Mouse (Mus musculus): ENCODE measurements around the gene Hist1h2bf.
"Not testable (repeated sequence)": the region's sequence is repeated elsewhere in the genome, so short reads cannot be mapped to it uniquely, and the experiment has no call there.

The Hist1h2bf gene

DNA sequence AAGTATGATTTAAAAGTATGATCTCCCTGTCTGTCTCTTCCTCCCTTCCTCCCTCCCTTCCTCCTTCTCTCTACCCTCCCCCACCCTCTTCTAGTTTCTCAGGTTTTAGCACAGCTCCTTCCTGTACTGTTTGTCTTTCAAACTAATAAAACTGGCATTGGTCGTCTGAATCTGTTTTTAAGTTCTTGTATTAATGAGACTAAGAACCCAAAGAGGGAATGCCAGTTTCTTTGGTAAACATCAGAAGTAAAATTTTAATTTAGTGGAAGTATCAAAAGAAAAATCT, 12.9 kb upstream of the Hist1h2bf start:
- DNase-seq (ENCODE audit: low read depth, low spot score), result peak; percentile 27

DNA sequence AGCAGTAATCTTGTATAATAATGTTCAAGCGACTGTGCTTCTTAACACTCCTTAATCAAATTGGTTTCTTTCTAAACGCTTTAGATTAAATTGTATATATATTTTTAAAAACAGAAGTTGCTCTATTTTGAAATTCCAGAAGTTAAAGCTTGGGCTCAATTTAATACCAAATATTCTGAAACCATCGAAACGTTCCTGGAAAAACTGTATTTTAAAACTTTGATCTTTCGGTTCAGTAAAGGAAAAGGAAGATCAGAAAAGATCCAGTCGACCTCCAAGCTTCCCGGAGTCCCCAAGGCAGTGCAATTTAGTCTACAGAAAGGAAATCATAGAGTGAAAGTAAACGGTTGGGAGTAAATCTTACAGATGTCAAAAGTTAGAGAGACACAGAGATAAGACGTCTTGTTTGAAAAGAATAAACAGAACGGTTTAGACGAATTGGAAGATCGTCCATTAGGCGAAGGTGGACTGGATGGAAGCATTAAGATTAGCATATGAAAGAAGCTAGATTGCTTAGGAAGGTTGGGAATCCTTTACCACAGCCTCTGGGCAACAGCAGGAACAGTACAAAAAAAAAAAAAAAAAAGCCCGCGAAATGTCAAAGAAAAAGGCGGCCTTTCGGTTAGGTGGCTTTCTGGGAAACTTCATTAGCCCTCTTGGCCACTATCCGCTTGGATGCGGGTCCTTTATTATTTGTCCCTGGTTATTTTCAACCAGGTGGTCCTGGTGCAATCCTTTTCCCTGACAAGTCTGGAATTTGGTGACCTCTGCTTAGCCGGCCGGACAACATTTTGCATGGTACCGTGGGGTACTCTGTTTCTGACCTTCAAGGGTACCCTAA, 12.3 kb upstream of the Hist1h2bf start:
- peak; percentile 56 for DNase-seq (ENCODE audit: low read depth, low spot score)

DNA sequence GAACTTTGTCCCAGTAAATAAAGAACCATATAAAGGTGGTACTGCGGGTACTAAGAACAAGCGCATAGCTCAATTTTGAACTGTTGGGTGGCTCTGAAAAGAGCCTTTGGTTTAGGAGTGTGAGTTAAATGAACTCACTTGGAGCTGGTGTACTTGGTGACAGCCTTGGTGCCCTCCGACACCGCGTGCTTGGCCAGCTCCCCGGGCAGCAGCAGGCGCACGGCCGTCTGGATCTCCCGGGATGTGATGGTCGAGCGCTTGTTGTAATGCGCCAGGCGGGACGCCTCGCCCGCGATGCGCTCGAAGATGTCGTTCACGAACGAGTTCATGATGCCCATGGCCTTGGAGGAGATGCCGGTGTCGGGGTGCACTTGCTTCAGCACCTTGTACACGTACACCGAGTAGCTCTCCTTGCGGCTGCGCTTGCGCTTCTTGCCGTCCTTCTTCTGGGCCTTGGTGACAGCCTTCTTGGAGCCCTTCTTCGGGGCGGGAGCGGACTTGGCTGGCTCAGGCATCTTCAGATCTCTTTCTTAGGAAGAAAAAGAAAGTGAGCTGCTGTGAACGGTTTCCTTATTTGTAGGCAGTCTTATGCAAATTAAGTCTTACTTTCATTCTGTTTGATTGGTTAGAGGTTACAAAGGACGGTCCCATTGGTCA, 11.6 kb upstream of the Hist1h2bf start:
- DNase-seq (ENCODE audit: low read depth, low spot score), result peak; percentile 94

DNA sequence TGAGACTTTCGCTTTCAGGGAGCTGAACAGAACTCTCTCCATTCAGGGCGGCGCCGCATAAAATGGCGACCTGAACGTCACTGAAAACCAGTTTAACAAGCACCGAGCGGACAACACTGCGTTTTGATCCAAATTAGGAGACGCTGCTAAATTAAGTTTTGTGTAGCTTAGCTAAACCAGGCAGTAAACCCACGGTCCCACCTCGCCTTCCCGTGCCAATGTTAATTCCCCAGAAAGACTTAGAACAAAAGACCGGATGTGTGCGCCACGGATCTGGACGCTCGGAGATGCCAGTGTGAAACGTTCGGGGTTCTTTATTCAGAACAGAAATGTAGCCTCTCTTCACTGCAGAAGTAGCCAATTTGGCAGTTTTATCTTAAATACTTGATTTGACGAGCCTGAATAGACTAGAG, 11.0 kb upstream of the Hist1h2bf start:
- peak; percentile 81 for DNase-seq (ENCODE audit: low read depth, low spot score)

DNA sequence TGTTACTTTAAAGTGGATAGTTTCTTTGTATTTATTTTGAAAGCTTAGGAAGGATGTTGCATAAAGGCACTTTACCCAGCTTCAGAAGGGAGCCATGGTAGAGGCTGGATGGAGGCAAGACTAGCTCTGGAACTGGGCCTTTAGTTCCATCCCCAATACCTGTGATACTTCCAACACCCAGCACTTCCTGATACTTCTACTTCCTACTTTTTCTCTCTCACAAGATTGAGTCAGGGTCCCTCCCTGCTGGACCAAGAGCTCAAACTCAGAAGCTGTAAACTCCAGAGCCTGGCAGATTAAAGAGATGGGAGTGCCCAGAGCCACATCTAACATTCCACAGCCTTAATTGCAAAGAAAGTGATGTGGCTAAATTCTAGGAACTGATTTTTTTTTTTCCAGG, 10.3 kb upstream of the Hist1h2bf start:
- DNase-seq (ENCODE audit: low read depth, low spot score), result peak; percentile 75

DNA sequence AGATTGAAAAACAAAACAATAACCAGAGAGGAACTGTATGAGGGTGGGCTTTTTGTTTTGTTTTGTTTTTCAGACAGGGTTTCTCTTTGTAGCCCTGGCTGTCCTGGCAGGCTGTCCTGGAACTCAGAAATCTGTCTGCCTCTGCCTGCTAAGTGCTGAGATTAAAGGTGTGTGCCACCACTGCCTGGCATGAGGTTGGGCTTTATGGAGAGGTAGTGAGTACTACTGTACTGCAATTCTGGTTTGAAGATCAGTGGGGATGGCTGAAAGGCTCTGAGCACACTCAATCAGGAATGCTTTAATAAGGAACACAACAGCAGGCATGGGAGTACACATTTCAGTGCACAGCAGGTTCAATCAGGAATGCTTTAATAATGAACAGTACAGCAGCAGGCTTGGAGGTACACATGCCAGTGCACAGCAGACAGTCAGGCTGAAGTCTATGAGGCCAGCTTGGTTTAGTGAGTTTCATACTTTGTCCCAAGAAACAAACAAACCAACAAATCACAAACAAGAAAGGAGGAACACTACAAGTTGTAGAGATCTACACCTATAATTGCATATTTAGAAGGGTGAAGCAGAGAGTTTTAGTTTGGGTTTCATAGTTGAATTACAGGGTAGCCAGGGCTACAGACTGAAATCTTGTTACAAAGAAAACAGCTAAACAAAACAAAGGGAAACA, 9.5 kb upstream of the Hist1h2bf start:
- DNase-seq (ENCODE audit: low read depth, low spot score), result peak; percentile 48

DNA sequence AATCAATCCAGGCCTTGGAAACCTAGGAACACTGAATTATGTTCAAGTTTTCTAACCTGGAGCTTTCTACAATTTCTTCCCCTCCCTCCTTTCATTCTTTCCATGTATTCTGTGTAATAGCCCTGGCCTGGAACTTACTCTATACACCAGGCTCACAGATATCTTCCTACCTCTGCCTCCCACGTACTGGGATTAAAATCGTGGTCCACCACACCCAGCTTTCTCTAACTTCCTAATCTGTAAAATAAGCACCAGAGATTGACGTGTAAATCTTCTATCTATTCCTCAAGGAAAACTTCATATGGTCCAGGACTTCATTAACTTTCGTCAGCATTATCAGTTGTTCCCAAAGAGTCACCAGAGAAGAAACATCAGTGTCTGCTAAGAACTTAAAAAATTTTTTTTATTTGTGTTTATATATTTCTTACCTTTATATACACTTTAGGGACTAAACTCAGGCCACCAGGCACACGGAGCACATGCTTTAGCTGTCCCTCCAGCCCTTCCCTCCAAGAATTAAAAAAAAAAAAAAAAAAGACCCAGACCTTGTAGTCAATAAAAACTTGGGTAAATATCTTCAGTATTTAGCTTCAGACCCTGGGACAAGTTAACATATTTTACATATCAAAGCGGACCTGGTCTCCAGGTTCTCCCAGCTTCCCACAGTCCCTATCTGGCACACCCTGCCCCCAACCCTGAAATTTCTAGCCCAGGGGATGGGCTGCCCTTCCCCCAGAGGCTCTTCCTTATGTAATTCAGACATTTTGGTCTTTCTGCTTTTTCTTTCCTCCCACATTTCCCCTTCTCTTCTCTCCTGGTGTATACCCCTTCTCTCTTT, 8.4 kb upstream of the Hist1h2bf start:
- DNase-seq (ENCODE audit: low read depth, low spot score), result peak; percentile 75

DNA sequence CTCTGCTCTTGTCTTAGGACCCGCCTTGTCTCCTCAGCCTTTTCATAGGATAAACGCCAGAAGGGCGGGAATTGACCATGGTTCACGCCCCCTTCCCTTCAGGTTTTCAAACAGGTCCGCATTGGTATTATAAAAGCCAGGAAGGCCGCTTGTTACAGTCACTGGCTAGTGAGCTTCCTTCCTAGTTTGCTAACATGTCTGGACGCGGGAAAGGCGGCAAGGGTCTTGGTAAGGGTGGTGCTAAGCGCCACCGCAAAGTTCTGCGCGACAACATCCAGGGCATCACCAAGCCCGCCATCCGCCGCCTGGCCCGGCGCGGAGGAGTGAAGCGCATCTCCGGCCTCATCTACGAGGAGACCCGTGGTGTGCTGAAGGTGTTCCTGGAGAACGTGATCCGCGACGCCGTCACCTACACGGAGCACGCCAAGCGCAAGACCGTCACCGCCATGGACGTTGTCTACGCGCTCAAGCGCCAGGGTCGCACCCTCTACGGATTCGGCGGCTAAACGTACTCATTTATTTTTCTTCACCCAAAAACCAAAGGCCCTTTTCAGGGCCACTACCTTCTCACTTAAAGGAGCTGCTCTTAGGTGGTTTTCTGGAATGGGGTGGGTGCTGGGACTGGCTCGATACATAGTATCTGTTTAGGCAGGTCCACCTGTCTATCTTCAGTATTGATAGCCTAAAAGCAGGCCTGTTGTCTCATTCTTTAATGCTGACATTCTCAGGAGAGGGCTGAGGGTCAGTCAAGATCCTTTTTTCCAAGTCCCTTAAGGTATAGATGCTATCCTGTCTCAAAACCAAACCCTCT, 7.6 kb upstream of the Hist1h2bf start, which contains the start of gene Hist1h4d:
Gene Hist1h4d (plus strand): TSS at position 191 of the 811 bp plus-strand sequence.
- DNase-seq (ENCODE audit: low read depth, low spot score), result peak; percentile 97

DNA sequence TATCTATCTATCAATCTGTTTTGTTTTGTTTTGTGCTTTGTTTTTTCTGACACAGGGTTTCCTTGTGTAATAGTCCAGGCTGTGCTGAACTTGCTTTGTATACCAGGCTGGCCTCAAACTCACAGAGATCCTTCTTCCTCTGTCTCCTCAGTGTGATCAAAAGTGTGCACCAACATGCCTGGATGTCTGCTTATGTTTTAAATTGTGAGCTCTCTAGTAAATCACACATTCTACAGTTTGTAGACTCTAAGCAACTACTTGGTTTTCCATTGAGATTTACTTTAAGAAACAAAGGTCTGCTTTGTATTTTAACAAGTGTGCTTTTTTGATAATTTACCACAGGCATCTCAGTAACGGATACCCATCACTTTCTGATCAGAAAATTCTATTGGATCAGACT, 3.8 kb upstream of the Hist1h2bf start:
- no peak for DNase-seq (ENCODE audit: low read depth, low spot score)

DNA sequence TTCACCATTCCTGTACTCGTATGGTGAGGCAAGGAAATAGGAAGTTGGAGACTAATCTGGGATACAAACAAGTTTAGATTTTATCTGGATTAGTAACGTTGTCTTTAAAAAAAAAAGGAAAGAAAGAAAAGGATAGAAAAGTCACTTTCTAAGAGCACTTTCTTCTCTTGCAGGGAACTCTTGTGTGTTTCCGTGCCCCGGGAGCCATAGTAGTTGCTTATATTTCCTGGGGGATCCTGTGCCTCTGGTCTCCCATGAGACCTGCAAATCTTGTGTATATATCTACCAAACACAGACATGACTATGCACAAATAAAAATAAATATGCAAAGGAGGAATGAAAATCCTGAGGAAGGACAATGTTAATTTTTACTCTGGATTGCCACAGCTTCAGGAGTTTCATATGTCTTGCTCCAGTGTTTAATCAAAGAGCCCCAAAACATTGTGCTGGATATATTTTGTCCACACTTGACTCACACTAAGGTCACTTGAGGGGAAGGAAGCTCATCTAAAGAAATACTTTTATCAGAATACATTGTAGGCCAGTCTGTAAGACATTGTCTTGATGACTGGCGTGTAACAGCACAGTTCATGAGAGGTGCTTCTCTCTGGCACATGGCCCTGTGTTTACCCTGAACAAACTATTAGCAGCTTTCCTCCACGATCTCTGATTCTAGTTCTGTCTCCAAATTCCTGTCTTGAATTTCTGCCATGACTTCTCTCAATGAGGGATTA, 3.1 kb upstream of the Hist1h2bf start:
- no peak for DNase-seq (ENCODE audit: low read depth, low spot score)

DNA sequence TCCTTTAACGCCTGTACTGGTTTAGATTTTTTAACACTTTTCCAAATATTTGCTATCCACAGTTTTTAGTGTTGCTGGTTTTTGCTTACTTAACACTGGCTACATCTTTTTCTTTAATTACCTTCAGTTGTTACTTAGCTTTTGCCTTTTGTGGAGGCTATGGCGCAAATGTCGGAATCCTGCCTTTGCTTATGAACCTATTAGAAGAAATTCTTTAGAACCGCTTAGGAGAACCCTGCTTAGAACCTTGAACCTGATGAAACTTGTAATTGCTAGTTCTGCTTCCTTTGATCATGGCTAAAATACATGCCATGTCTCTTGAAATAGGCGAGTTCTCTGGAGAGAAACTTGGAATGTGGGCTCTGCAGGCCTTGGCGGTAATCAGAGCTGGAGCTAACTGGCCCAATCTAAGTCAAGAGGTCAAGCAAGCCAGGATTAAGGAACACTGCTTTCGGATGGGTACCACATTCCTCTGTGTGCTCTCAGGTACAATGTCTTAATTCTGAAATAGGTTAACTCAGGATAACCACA, 2.4 kb upstream of the Hist1h2bf start:
- DNase-seq (ENCODE audit: low read depth, low spot score), result peak; percentile 67

DNA sequence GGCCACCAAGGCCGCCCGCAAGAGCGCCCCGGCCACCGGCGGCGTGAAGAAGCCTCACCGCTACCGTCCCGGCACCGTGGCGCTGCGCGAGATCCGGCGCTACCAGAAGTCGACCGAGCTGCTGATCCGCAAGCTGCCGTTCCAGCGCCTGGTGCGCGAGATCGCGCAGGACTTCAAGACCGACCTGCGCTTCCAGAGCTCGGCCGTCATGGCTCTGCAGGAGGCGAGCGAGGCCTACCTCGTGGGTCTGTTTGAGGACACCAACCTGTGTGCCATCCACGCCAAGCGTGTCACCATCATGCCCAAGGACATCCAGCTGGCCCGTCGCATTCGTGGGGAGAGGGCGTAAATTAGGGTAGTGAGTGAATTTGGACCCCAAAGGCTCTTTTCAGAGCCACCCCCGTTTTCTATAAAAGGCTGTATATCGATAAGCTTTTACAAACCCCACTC, 1.9 kb upstream of the Hist1h2bf start:
- not testable (repeated sequence) for DNase-seq (ENCODE audit: low read depth, low spot score)

DNA sequence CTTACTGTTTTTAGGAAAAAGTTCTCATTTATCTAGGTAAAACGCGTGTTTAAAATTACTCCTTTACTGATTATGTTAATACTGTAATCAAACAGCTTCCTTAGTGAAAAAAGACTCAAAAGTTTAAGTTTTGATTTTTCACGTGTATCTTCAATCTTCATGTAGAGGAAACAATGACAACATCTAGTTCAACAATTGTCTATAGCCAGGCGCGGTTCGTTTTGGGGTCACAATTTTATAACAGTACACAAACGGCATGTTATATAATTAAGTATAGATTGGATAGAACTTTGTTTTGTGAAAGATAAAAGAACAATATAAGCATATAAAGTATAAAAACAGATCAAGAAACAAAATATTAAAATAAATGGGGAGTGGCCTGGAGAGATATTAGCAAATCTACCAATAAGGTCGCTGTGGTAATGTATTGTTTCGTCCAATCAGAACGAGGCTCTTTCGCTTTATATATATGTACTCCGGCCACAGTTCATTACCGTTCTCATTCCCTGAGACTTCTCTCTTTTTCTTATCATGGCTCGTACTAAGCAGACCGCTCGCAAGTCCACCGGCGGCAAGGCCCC, 1.4 kb upstream of the Hist1h2bf start, which contains the start of gene Hist1h3d:
Gene Hist1h3d (plus strand): TSS at position 493 of the 581 bp plus-strand sequence.
- peak; percentile 90 for DNase-seq (ENCODE audit: low read depth, low spot score)

DNA sequence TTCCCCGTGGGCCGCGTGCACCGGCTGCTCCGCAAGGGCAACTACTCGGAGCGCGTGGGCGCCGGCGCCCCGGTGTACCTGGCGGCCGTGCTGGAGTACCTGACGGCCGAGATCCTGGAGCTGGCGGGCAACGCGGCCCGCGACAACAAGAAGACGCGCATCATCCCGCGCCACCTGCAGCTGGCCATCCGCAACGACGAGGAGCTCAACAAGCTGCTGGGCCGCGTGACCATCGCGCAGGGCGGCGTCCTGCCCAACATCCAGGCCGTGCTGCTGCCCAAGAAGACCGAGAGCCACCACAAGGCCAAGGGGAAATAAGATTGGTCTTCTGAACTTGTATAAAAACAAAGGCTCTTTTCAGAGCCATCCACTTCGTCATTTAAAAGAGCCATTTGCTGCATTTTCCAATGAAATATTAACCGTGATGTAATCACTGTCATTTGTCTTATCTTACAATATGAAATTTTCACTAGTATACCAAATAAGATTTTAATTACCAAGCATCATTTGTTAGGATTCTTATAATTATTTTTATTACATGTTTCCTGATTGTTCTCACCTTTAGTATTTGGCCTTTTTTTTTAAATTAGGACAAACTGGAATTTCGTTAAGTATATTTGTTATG, 662 bp upstream of the Hist1h2bf start:
- peak; percentile 20 for DNase-seq (ENCODE audit: low read depth, low spot score)

DNA sequence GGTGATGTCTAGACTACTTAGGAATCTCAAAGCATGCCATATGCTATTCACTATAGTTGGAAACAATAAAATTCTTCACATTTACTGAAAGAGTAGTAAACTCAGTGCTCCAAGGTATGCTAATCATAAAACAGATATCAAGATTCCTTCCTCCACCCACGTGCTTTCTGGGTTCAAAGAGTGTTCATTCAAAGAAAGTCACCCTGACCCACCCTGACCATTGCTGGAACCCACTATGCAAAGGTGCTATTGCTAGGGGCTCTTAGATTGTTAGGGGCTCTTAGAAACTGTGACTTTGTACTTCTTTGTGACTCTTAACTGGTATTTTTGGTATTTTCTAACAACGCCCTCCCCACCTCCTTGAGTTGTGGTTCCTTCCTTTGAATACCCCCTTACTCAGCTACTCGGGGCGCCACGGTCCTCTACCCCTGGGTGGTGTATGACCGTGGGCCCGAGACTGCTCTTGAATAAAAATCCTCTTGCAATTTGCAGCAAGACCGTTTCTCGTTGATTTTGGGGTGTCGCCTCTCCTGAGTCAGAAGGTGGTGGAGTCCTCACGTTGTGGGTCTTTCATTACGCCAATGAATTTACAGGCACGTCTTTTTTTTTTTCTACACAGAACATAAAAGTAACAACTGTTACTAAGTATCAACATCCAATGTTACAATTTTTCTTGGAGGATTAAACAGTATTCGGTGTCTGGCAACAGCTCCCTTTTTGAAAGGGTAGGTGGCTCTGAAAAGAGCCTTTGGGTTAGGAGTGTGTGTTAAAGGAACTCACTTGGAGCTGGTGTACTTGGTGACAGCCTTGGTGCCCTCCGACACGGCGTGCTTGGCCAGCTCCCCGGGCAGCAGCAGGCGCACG, 730 bp downstream of the Hist1h2bf start:
- DNase-seq (ENCODE audit: low read depth, low spot score), result peak; percentile 26

DNA sequence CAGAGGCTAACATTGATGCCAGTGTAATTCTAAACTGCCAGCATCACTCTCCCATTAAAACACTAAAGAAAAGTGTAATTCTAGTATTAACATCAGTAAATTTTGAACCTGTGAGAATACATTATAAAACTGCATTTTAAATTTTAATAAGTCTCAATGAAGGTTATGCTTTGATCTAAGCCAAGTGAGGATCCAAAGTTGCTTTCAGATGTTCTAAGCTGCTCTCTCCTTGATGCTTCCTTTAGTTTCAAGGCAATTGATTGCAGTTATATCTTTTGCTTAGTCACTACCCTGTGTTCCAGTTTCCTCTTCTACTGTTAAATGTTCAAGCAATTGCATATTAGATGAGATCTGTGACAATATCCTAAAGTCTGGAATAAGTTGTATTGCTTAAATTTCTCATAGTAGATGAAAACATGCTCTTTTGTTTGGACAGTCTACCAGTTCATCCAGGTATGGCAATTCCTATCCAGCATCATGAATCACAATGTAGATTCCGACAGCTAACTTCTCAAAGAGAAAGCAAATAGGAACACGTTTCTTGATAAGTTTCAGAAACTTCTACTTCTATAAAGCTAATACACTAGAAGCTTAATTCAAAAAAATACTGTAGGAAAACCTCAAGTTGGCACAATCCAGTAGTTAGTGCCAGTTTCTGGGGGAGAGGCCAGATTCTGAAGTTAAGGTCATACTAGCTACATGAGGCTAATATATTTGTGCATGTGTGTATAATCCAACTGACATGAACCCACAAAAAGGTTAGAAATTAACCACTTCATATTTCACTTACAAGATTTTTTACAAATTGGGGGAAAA, 1.6 kb downstream of the Hist1h2bf start:
- DNase-seq (ENCODE audit: low read depth, low spot score), result peak; percentile 57

Data from 3T3-L1 (cell line).